Mouse (Mus musculus) intestine, embryonic 14.5 days (tissue): ENCODE measurements around the gene Herpud1. TPM values are rescaled to one million over a fixed set of nuclear protein-coding genes. Genes with fewer than 3 reads are reported as not detected.

ENCODE experiments used
- ATAC-seq: fragments of 200-750 bp; cut with Nextera tagmentation; replicated peaks from 2 replicates; pipeline ENCODE4 v1.8.0; 2017; ENCODE audit warnings: low read depth, moderate number of reproducible peaks, moderate TSS enrichment, moderate library complexity; ENCODE audit not compliant: low FRiP score, low TSS enrichment
- DNase-seq: peaks from one replicate; pipeline ENCODE4 v3.0.0-alpha.2; 2018; ENCODE audit warnings: low spot score
- H3K27ac ChIP-seq: fragments of 300-500 bp; sonication (generic); 2 replicates; pipeline ENCODE4 v1.5.1; 2014; ENCODE audit warnings: low read depth, mild to moderate bottlenecking, control low read depth
- H3K27me3 ChIP-seq: fragments of 300-500 bp; sonication (generic); replicated peaks from 2 replicates; pipeline ENCODE4 v1.6.1; 2014; ENCODE audit warnings: low read length, control low read depth; ENCODE audit not compliant: control insufficient read depth, insufficient read depth
- H3K36me3 ChIP-seq: fragments of 300-500 bp; sonication (generic); 2 replicates; pipeline ENCODE4 v1.6.1; 2014; ENCODE audit warnings: low read length, control low read depth; ENCODE audit not compliant: control insufficient read depth, insufficient read depth
- H3K4me1 ChIP-seq: fragments of 300-500 bp; sonication (generic); replicated peaks from 2 replicates; pipeline ENCODE4 v1.6.1; 2014; ENCODE audit warnings: low read length, control low read depth, mixed read lengths; ENCODE audit not compliant: control insufficient read depth, insufficient read depth
- H3K4me2 ChIP-seq: fragments of 300-500 bp; sonication (generic); 2 replicates; pipeline ENCODE4 v1.6.1; 2014; ENCODE audit warnings: low read length
- H3K4me3 ChIP-seq: fragments of 300-500 bp; sonication (generic); 2 replicates; pipeline ENCODE4 v1.5.1; 2014; ENCODE audit warnings: low read depth, low read length, control low read depth, mixed read lengths
- H3K9ac ChIP-seq: fragments of 300-500 bp; sonication (generic); 2 replicates; pipeline ENCODE4 v1.6.1; 2014; ENCODE audit warnings: mild to moderate bottlenecking, low read length
- H3K9me3 ChIP-seq: fragments of 300-500 bp; sonication (generic); 2 replicates; pipeline ENCODE4 v1.6.1; 2016; ENCODE audit warnings: low read length, control low read depth; ENCODE audit not compliant: control insufficient read depth
- WGBS: fragments of 180-500 bp; shearing (Covaris S2); extraction: QIAGEN DNeasy Blood & Tissue Kit; methylation state at CpG from one replicate; pipeline ENCODE4 v1.1.7; 2014; 5-methylcytosine and 5-hydroxymethylcytosine counted together
- polyA plus RNA-seq: library from polyadenylated mRNA; unstranded; fragments of >200 nt; fragmentation: Nextera tagmentation; extraction: Ambion mirVana; gene quantifications from 2 replicates; pipeline ENCODE4 v1.2.1, GENCODE M21; 2014

Gene Herpud1
- polyA plus RNA-seq, 1 experiment from 2014 or later, result 97.4 TPM

GRCm38 (mm10) chr8:94354069-94354531, 32.1 kb upstream of the Herpud1 start:
- H3K9ac ChIP-seq, result no peak overlapping the region
- H3K36me3 ChIP-seq, result no peaks in the 10 kb centered on the region
- no peaks in the 10 kb centered on the region for H3K27me3 ChIP-seq
- H3K4me3 ChIP-seq, result no peak overlapping the region
- H3K27ac ChIP-seq, result no peak overlapping the region
- 67% methylated on average over 7 of the region's 7 CpGs for WGBS
- no peaks in the 10 kb centered on the region for H3K4me1 ChIP-seq
- DNase-seq, result peak; percentile 51
- ATAC-seq, result no peak
- no peak overlapping the region for H3K4me2 ChIP-seq
- H3K9me3 ChIP-seq, result no peaks in the 10 kb centered on the region

- H3K9me3 ChIP-seq, result no peaks in the 10 kb centered on the region
- no peak overlapping the region for H3K4me2 ChIP-seq
- no peak for DNase-seq
- H3K36me3 ChIP-seq, result no peaks in the 10 kb centered on the region
- no peaks in the 10 kb centered on the region for H3K27me3 ChIP-seq
- no peaks in the 10 kb centered on the region for H3K4me1 ChIP-seq
- H3K9ac ChIP-seq, result no peak overlapping the region
- WGBS, result 57% methylated on average over 4 of the region's 4 CpGs
- no peak overlapping the region for H3K4me3 ChIP-seq
- H3K27ac ChIP-seq, result no peak overlapping the region
- ATAC-seq, result no peak
Measured at GRCm38 (mm10) chr8:94354571-94354970, 31.7 kb upstream of the Herpud1 start.

DNA sequence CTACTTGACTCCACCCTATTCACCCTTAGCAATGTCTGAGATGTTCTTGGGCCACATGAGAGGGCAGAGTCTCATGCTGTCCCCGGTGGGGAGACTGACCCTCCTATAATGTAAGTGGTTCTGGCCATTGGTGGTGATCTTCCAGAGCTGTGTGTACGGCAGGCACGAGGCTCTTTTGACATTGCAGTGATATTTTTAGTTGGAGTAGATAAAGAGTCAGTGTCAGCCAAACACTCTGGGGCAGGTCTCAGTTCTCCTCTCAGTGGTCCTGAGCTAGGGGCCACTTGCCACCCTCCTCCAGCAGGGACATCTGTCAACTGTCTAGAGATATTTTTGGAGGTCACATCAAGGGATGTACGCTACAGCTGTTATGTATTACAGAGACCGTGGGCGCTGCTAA, 29.0 kb upstream of the Herpud1 start:
- Histone ChIP-seq H3K4me2 (no peak overlapping the region), H3K27ac (no peak overlapping the region), H3K27me3 (no peaks in the 10 kb centered on the region), H3K4me3 (no peak overlapping the region), H3K4me1 (no peaks in the 10 kb centered on the region), H3K9ac (no peak overlapping the region), H3K9me3 (no peaks in the 10 kb centered on the region), H3K36me3 (no peaks in the 10 kb centered on the region)
- no peak for ATAC-seq
- no peak for DNase-seq
- 77% methylated on average over 6 of the region's 6 CpGs for WGBS

GRCm38 (mm10) chr8:94358541-94358940, 27.7 kb upstream of the Herpud1 start:
- ATAC-seq (no peak), DNase-seq (no peak)
- Histone ChIP-seq H3K4me2 (no peak overlapping the region), H3K27ac (no peak overlapping the region), H3K9ac (no peak overlapping the region), H3K36me3 (no peaks in the 10 kb centered on the region), H3K4me3 (no peak overlapping the region), H3K4me1 (peaks cover 5% of the 10 kb centered on the region; the same call in 1 of the 2 replicates), H3K9me3 (no peaks in the 10 kb centered on the region), H3K27me3 (no peaks in the 10 kb centered on the region)
- 62% methylated on average over 5 of the region's 5 CpGs for WGBS

- no peak overlapping the region for H3K27ac ChIP-seq
- whole genome bisulfite sequencing, result 80% methylated on average over 6 of the region's 6 CpGs
- DNase-seq, result no peak
Measured at GRCm38 (mm10) chr8:94361774-94362431, 24.3 kb upstream of the Herpud1 start.

DNA sequence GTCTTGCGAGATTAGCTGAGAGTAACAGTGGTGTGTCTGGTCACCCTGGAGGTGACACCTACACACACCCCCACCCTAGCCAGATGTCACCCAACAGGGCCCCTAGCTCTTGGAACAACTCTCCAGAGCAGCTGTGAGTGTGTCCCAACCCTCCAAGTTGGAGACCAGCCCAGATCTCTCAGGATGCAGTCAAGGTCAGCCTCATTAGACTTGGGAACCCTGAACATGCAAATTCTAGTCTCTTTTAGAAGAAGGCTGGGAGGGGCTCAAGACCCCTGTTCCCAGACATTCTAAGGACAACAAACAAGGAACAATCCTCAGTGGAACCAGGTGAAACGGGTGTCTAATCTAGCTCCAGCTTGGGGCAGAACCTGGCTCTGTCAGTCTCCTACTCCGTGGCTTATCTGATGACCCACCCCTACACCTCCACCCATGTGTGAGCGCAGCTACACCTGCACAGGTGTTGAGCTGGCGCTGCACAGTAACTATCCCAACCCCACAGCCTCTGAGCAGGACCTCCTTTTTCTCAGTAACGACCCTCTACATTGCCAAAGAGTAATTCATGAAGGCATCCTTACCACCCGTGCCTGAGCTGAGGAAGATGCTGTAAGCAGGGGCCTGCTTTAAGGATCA, 23.5 kb upstream of the Herpud1 start:
- Histone ChIP-seq H3K4me3 (no peak overlapping the region), H3K4me2 (no peak overlapping the region), H3K27me3 (no peaks in the 10 kb centered on the region), H3K9me3 (no peaks in the 10 kb centered on the region), H3K9ac (no peak overlapping the region), H3K27ac (no peak overlapping the region), H3K4me1 (peaks cover 5% of the 10 kb centered on the region; the same call in 1 of the 2 replicates), H3K36me3 (no peaks in the 10 kb centered on the region)
- DNase-seq, result no peak
- WGBS, result 76% methylated on average over 7 of the region's 7 CpGs
- 0 out of 2 replicates have a peak, but pooled peaks have one; percentile 47 for ATAC-seq

More at GRCm38 (mm10) chr8:94361774-94362431, 24.3 kb upstream of the Herpud1 start:
- H3K4me2 ChIP-seq, result no peak overlapping the region
- H3K4me3 ChIP-seq, result no peak overlapping the region
- no peaks in the 10 kb centered on the region for H3K27me3 ChIP-seq
- H3K9me3 ChIP-seq, result no peaks in the 10 kb centered on the region
- H3K9ac ChIP-seq, result no peak overlapping the region
- H3K36me3 ChIP-seq, result no peaks in the 10 kb centered on the region
- ATAC-seq, result no peak
- H3K4me1 ChIP-seq, result peaks cover 5% of the 10 kb centered on the region; the same call in 1 of the 2 replicates

DNA sequence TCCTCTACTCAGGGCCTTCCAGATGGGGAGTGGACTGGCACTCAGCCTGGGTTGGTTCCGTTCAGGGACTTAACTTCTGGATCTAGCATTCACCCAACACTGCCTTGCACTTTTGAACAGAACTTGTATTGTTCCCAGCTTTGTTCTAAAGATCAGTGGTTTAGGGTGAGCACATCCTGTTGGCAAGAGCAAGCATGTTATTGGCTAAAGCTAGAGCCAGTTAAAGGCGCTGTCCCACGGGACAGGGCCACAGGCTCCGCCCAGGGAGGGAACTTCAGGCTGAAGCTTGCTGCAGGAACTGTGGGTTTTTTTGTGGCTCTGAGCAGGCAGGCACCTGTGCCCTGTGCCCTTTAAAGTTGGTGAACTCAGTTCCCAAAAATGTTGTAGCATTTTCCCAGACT, 22.9 kb upstream of the Herpud1 start:
- 50% methylated on average over 4 of the region's 4 CpGs for WGBS
- Histone ChIP-seq H3K9me3 (no peaks in the 10 kb centered on the region), H3K4me2 (no peak overlapping the region), H3K4me3 (no peak overlapping the region), H3K9ac (no peak overlapping the region), H3K36me3 (no peaks in the 10 kb centered on the region), H3K4me1 (peaks cover 5% of the 10 kb centered on the region; the same call in 1 of the 2 replicates), H3K27ac (no peak overlapping the region), H3K27me3 (no peaks in the 10 kb centered on the region)
- ATAC-seq (peak; percentile 60; the same call in 1 of the 2 replicates), DNase-seq (no peak)

DNA sequence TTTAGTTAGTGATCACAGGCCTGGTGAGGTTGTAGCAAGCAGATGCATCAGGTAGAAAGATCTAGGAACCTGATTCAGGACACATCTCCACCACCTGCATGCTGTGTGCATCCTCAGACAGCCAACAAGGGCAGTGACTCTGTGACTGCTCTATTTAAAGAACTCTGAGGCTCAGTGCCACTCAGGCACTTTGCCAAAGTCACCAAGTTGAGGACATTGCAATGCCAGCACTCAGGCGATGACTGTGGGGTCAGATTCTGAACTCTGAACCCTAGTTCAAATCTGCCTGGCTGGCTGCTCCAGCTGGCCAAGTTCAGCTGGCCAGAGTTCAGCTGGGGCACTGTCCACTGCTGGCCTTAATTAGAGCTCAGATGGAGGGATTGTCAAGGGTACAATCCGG, 22.3 kb upstream of the Herpud1 start:
- Histone ChIP-seq H3K27ac (no peak overlapping the region), H3K9ac (no peak overlapping the region), H3K4me3 (no peak overlapping the region), H3K9me3 (no peaks in the 10 kb centered on the region), H3K4me2 (no peak overlapping the region), H3K36me3 (no peaks in the 10 kb centered on the region), H3K27me3 (no peaks in the 10 kb centered on the region), H3K4me1 (peaks cover 5% of the 10 kb centered on the region; the same call in 1 of the 2 replicates)
- WGBS, result 90% methylated on average over 2 of the region's 2 CpGs
- DNase-seq (no peak), ATAC-seq (no peak)
